Mouse (Mus musculus) layer of hippocampus, adult 2 months (tissue): Measurements from ENCODE around the gene Siah1a. TPM values are rescaled to one million over a fixed set of nuclear protein-coding genes. Genes with fewer than 3 reads are reported as not detected.

ENCODE experiments used
- DNase-seq, 2 experiments: peaks; one replicate each; pipeline ENCODE4 v3.0.0; 2022; ENCODE audit warnings: low spot score in 2 of 2
- H3K27ac ChIP-seq: fragments of 200-600 bp; 2 replicates; pipeline ENCODE4 v1.8.1; 2022
- H3K4me3 ChIP-seq: fragments of 200-600 bp; 2 replicates; pipeline ENCODE4 v1.8.1; 2022; ENCODE audit warnings: mild to moderate bottlenecking
- CTCF ChIP-seq: fragments of 200-600 bp; conservative IDR thresholded peaks from 2 replicates; pipeline ENCODE4 v1.8.1; 2022; ENCODE audit warnings: antibody characterized with exemption, mild to moderate bottlenecking, moderate library complexity
- total RNA-seq, 2 experiments: library from RNA; stranded (reverse); gene quantifications; 2 replicates each; pipeline ENCODE4 v1.2.3; 2021

Gene Siah1a
- total RNA-seq, 2 experiments from 2014 or later, result 31.8 to 35.8 TPM

DNA sequence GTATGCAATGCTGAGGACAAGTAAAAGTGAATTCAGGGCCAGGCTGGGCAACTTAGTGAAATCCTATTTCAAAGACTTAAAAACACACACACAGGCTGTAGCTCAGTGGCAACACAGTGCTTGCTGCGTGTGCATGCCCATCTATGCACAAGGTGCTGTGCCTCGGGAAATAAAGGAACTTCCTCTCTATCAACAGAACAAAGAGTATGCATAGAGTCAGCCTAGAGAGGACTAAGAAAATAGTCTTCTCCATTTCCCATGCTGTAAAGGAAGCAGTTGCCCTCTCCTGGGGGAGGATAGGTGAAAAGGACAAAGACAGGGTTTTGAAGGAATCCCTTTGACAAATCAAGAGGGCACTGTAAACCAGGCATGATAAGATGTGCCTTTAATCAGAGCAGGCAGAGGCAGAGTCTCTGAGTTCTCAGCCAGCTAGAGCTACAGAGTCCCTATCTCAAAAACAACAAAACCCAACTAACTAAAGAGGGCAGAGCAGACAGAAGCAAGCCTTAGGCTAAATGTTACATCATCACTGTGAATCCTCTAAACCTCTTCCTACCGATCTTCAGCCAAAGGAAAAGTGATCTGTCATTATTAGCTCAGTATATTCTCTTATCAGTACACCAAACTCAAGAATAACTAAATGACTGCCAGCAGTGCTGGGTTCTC, 10.2 kb downstream of the Siah1a start:
- no peak for DNase-seq
- TF ChIP-seq CTCF, result no peak
- Histone ChIP-seq H3K27ac (no peak overlapping the region; the same call in 1 of the 2 replicates), H3K4me3 (no peak overlapping the region)

GRCm38 (mm10) chr8:86734954-86735353, 10.8 kb downstream of the Siah1a start:
- no peak for TF ChIP-seq CTCF
- H3K27ac ChIP-seq, result no peak overlapping the region; the same call in 1 of the 2 replicates
- DNase-seq, result no peak
- H3K4me3 ChIP-seq, result no peak overlapping the region

- no peak overlapping the region for H3K27ac ChIP-seq
- TF ChIP-seq CTCF, result no peak
- DNase-seq, result no peak
- H3K4me3 ChIP-seq, result no peak overlapping the region
These were observed 11.6 kb downstream of the Siah1a start for GRCm38 (mm10) chr8:86734171-86734570.

DNA sequence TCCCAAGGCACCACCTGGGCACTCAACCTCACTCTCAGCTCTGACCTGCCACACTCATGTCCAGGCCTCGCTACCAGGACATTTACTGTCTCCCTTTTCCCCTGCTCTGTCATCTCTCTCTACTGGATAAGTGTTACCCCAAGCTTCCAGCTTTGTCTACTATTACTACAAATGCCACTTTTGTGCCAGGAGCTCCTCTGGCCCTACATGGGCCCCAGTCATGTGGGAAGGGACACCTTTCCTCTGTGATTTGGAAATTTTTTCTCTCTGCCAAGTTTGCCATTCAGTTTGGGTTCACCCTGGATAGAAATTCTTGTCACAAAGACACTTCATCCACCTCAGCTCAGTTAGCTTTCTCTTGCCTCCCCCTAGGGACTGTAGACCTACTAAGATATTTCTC, 14.9 kb downstream of the Siah1a start:
- no peak for TF ChIP-seq CTCF
- H3K27ac ChIP-seq, result peak overlapping the region; percentile 79
- no peak overlapping the region for H3K4me3 ChIP-seq
- no peak for DNase-seq

GRCm38 (mm10) chr8:86730303-86730702, 15.4 kb downstream of the Siah1a start:
- no peak for TF ChIP-seq CTCF
- Histone ChIP-seq H3K4me3 (no peak overlapping the region), H3K27ac (peak overlapping the region; percentile 79)
- DNase-seq, result no peak

- Histone ChIP-seq H3K4me3 (no peak overlapping the region), H3K27ac (peak overlapping the region; percentile 61; the same call in 1 of the 2 replicates)
- no peak for DNase-seq
- no peak for TF ChIP-seq CTCF
These were observed 17.3 kb downstream of the Siah1a start for GRCm38 (mm10) chr8:86728224-86728950.

GRCm38 (mm10) chr8:86726959-86727358, 18.8 kb downstream of the Siah1a start:
- DNase-seq, result no peak
- no peak overlapping the region for H3K4me3 ChIP-seq
- H3K27ac ChIP-seq, result peak overlapping the region; percentile 61
- TF ChIP-seq CTCF, result peak; percentile 29; the same call in 1 of the 2 replicates

GRCm38 (mm10) chr8:86721490-86721889, 24.2 kb downstream of the Siah1a start:
- DNase-seq, result no peak
- TF ChIP-seq CTCF, result no peak
- Histone ChIP-seq H3K4me3 (no peak overlapping the region), H3K27ac (peak overlapping the region; percentile 57; the same call in 1 of the 2 replicates)

- peak overlapping the region; percentile 57; the same call in 1 of the 2 replicates for H3K27ac ChIP-seq
- DNase-seq, result no peak
- peak; percentile 71 for TF ChIP-seq CTCF
- no peak overlapping the region for H3K4me3 ChIP-seq
These were observed 24.8 kb downstream of the Siah1a start for GRCm38 (mm10) chr8:86720756-86721459.

GRCm38 (mm10) chr8:86719368-86719767, 26.4 kb downstream of the Siah1a start:
- TF ChIP-seq CTCF, result no peak
- peak overlapping the region; percentile 28; the same call in 1 of the 2 replicates for H3K27ac ChIP-seq
- H3K4me3 ChIP-seq, result no peak overlapping the region
- DNase-seq, result no peak

DNA sequence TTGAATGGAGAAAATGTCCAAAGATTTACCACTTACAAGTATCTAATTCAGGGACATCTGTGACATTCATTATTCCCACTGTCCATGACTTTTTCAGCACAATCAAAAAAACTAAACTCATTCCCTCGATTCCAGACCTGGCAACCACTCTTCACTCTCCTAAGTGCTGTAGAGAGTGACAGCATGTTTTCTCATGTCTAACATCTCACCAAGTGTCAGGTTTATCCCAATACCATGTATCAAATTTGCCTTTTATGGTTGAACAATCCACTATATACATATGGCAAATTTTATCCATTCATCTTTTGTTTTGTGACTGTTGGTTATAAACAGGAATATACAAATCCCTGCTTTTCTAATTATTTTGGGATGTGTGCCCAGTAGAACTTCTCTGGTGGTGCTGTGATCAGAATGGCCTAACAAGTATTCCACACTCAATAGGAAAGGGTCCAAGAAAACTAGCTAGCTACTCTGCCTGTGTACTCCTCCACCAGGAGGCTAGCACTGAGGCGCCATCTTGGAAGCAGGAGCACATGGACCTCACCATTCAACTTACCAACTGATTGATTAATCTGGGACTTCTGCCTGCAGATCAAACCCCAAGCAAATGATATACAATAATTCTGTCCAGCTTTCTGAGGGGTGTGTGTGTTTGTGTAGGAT, 27.3 kb downstream of the Siah1a start:
- no peak for DNase-seq
- H3K27ac ChIP-seq, result peak overlapping the region; percentile 69
- H3K4me3 ChIP-seq, result no peak overlapping the region
- no peak for TF ChIP-seq CTCF

- peak overlapping the region; percentile 95 for H3K27ac ChIP-seq
- no peak overlapping the region; the same call in 1 of the 2 replicates for H3K4me3 ChIP-seq
- no peak for TF ChIP-seq CTCF
- DNase-seq, result peak; percentile 87 to 92
These were observed 32.1 kb downstream of the Siah1a start for GRCm38 (mm10) chr8:86713407-86714188.
